Mouse (Mus musculus) heart, embryonic 16.5 days (tissue): Measurements from ENCODE around the gene Csdc2. TPM values are rescaled to one million over a fixed set of nuclear protein-coding genes. Genes with fewer than 3 reads are reported as not detected.

Experiments
- ATAC-seq: fragments of 200-750 bp; cut with Nextera tagmentation; replicated peaks from 2 replicates; pipeline ENCODE4 v1.8.0; 2017; ENCODE audit warnings: moderate number of reproducible peaks; ENCODE audit not compliant: insufficient read depth, low FRiP score; ENCODE audit errors: extremely low read depth
- H3K27ac ChIP-seq: fragments of 300-500 bp; sonication (generic); 2 replicates; pipeline ENCODE4 v1.5.1; 2014; ENCODE audit warnings: mild to moderate bottlenecking, low read length, control low read depth, moderate library complexity
- H3K27me3 ChIP-seq: fragments of 300-500 bp; sonication (generic); 2 replicates; pipeline ENCODE4 v1.6.1; 2014; ENCODE audit warnings: low read length, mixed read lengths; ENCODE audit not compliant: control insufficient read depth, insufficient read depth
- H3K36me3 ChIP-seq: fragments of 300-500 bp; sonication (generic); 2 replicates; pipeline ENCODE4 v1.6.1; 2014; ENCODE audit not compliant: control insufficient read depth, insufficient read depth
- H3K4me1 ChIP-seq: fragments of 300-500 bp; sonication (generic); 2 replicates; pipeline ENCODE4 v1.6.1; 2014; ENCODE audit warnings: low read length, mixed read lengths; ENCODE audit not compliant: control insufficient read depth, insufficient read depth
- H3K4me2 ChIP-seq: fragments of 300-500 bp; sonication (generic); 2 replicates; pipeline ENCODE4 v1.6.1; 2014; ENCODE audit warnings: low read depth, mild to moderate bottlenecking, control low read depth, low read length
- H3K4me3 ChIP-seq: fragments of 300-500 bp; sonication (generic); 2 replicates; pipeline ENCODE4 v1.5.1; 2014; ENCODE audit warnings: mild to moderate bottlenecking, control low read depth, low read length
- H3K9ac ChIP-seq: fragments of 300-500 bp; sonication (generic); 2 replicates; pipeline ENCODE4 v1.6.1; 2014; ENCODE audit warnings: low read length, control low read depth
- H3K9me3 ChIP-seq: fragments of 300-500 bp; sonication (generic); replicated peaks from 2 replicates; pipeline ENCODE4 v1.6.1; 2016; ENCODE audit warnings: low read length; ENCODE audit not compliant: control insufficient read depth
- whole genome bisulfite sequencing: fragments of 180-500 bp; shearing (Covaris S2); extraction: QIAGEN DNeasy Blood & Tissue Kit; methylation state at CpG from one replicate; pipeline ENCODE4 v1.1.7; 2014; 5-methylcytosine and 5-hydroxymethylcytosine counted together
- polyA plus RNA-seq: library from polyadenylated mRNA; unstranded; fragments of >200 nt; fragmentation: Nextera tagmentation; extraction: Ambion mirVana; gene quantifications from 2 replicates; pipeline ENCODE4 v1.2.1, GENCODE M21; 2015

The Csdc2 gene
- polyA plus RNA-seq, 1 experiment from 2014 or later, result 5.4 TPM

DNA sequence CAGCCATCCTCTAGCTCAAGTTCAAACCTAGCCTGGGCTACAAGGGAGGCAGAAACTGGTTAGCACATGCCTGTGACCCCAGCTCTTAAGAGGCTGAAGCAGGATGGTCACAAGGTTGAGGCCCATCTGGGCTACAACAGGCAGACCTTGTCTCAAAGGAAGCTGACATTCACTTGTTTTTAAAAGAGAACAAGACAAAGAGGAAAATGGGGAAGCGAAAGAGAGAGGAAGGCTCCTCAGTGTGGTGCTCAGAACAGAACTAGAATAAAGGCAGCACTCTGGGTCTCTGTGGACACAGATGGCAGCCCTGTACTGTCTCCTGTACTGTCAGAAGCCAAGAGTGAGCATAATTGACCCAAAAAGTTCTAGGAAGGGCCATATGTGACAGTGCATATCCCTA is 2.6 kb upstream of the Csdc2 start:
- Histone ChIP-seq H3K4me1 (peaks cover 17% of the 10 kb centered on the region), H3K9ac (no peak overlapping the region), H3K36me3 (no peaks in the 10 kb centered on the region), H3K27me3 (no peaks in the 10 kb centered on the region), H3K27ac (no peak overlapping the region), H3K4me3 (no peak overlapping the region), H3K9me3 (no peaks in the 10 kb centered on the region), H3K4me2 (no peak overlapping the region)
- no peak for ATAC-seq
- 100% methylated on average over 1 of the region's 1 CpGs for WGBS

DNA sequence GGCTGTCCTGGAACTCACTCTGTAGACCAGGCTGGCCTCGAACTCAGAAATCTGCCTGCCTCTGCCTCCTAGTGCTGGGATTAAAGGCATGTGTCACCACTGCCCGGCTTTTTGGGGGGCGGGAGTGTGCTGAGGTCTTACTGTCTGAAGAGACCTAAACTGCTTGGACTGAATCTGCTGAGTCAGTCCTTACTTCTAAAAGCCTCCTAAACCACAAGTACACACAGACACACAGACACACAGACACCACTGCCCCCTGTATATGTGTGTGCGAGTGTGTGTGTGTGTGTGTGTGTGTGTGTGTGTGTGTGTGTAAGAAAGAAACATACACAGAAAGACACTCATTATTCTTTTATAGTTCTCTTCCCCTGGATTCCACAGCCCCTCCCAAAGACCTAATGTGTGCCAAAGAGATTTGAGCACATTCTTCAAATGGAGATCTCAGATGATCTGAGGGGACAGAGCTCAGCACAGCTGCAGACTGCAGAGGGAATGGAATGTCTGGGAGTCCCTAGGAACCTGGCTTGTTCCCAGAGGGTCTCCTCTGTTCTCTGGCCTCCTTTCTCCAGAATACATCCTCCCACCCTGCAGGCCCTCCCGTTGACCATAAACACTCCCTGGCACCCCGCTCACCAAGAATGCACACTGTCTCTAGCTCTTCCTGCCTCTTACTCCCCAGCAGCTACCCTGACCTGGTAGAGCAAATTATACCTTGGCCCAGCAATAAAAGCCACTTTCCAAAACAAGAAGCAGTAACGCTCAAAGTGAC is 506 bp upstream of the Csdc2 start:
- H3K36me3 ChIP-seq, result no peaks in the 10 kb centered on the region
- no peaks in the 10 kb centered on the region for H3K27me3 ChIP-seq
- no peak for ATAC-seq
- H3K4me2 ChIP-seq, result peak overlapping the region; percentile 73
- H3K4me3 ChIP-seq, result peak overlapping the region; percentile 52
- 45% methylated on average over 7 of the region's 7 CpGs for WGBS
- no peaks in the 10 kb centered on the region for H3K9me3 ChIP-seq
- peak overlapping the region; percentile 35 for H3K27ac ChIP-seq
- peaks cover 17% of the 10 kb centered on the region for H3K4me1 ChIP-seq
- peak overlapping the region; percentile 62; the same call in 1 of the 2 replicates for H3K9ac ChIP-seq

DNA sequence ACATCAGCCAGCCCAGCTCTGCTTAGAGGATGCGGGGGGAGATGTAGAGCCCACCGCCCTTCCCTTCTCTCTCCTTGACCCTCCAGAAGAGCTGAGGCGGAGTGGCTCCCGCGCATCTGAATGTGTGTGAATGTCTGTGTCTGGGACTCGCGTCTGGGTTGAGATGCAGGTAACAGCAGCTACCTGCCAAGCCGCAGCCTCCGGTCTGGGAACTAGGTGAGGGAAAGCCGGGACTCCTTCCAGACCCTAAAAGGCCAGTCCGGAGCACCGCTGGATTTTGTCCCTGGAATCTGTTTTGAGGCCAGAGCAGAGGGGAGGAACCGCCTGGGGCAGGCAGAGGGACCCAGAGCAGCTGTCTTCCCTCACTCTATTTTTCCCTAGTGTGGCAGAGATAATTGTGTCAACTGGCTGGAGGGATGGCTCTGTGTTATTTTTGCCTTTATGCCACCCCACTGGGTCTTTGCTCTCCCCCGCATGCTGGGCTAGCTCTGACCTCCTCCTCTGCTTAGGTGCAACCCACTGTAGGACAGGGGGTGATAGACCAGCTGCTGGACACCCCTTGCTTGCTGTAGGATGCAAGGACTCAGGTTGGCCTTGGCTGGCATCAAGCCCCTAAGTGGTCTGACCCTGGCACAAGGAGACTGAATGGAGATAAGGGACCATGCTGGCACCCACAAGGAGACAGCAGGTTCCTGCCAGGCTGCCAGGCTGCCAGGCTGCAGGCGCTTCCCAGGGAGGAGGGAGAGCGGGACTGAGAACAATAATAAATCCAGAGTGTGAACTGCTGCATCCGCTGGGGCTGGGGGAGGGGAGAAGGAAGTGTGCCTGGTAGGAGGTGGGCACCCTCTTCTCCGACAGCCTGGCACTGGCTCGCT is 776 bp downstream of the Csdc2 start:
- peak; percentile 21; the same call in 1 of the 2 replicates for ATAC-seq
- H3K4me2 ChIP-seq, result peak overlapping the region; percentile 73
- 11% methylated on average over 19 of the region's 19 CpGs for WGBS
- no peaks in the 10 kb centered on the region for H3K27me3 ChIP-seq
- H3K27ac ChIP-seq, result peak overlapping the region; percentile 25; the same call in 1 of the 2 replicates
- H3K4me1 ChIP-seq, result peaks cover 17% of the 10 kb centered on the region
- peak overlapping the region; percentile 62 for H3K9ac ChIP-seq
- peak overlapping the region; percentile 52 for H3K4me3 ChIP-seq
- H3K36me3 ChIP-seq, result no peaks in the 10 kb centered on the region
- H3K9me3 ChIP-seq, result no peaks in the 10 kb centered on the region

DNA sequence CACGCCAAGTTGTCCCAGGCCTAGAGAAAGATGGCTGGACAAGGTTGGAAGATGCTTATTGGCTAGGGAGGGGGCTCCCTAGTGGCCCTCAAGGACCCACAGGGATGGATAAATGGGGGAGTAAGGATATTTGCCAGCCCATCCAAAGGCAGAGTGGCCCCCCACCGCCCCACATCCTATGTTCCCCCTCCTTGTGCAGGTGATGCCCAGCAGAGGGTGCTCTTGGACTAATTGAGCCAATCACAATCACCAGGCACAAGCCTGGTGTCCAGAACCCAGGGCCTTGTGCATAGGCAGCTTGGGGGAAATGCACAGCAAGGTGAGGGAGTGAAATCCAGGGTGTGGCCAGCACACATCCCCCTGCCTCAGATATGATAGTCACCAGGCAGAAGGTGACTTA is 1.7 kb downstream of the Csdc2 start:
- no peaks in the 10 kb centered on the region for H3K36me3 ChIP-seq
- 40% methylated on average over 2 of the region's 2 CpGs for WGBS
- no peak overlapping the region for H3K4me3 ChIP-seq
- no peak for ATAC-seq
- H3K4me1 ChIP-seq, result peaks cover 17% of the 10 kb centered on the region
- no peak overlapping the region for H3K27ac ChIP-seq
- H3K9me3 ChIP-seq, result no peaks in the 10 kb centered on the region
- no peak overlapping the region for H3K9ac ChIP-seq
- no peak overlapping the region for H3K4me2 ChIP-seq
- H3K27me3 ChIP-seq, result no peaks in the 10 kb centered on the region

DNA sequence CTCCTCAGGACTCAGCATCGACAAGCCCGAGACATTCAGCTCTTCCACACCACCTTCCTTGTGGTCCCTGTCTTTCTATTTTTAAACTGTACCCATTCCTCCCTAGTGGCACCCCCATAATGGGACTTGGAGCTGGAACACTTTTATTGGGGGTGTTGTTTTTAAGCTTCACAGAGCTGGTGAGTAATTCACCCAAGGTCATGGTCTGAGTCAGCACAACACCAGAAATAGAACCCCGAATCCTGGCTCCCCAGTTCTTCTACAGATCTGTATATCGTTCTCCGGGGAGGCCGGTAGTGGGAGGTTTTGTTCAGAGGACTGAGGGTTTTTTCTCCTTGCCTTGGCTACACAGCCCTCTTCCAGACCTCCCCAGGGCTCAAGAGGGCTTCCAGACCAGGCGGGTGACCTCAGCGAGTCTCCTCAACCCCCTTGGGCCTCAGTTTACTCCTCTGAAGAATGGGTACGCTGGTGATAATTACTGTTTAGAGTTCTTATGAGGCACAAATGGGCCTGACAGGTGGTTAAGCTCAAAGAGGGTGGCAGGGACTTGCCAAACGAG is 2.7 kb downstream of the Csdc2 start:
- WGBS, result 83% methylated on average over 10 of the region's 10 CpGs
- H3K4me2 ChIP-seq, result no peak overlapping the region

DNA sequence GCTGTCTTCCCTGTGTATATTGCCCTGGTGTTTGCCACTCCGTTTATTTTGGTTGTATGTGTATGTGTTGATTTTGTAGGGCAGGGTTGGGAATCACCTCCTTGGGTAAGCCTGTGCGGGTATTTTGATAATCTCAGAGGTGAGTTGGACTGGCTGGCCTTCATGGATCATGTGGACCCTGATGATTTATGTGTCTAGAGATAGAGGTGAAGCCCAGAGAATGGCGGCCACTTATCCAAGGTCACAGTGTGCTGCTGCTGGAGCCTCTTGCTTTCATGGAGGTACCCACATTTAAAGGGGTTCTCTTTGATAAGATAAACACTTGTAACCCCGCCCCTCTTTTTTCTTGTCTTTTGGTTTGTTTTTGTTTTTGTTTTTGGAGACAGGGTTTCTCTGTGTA is 3.2 kb downstream of the Csdc2 start:
- WGBS, result 77% methylated on average over 4 of the region's 4 CpGs
- Histone ChIP-seq H3K9me3 (no peaks in the 10 kb centered on the region), H3K4me3 (no peak overlapping the region), H3K27ac (no peak overlapping the region), H3K9ac (no peak overlapping the region), H3K36me3 (no peaks in the 10 kb centered on the region), H3K27me3 (no peaks in the 10 kb centered on the region), H3K4me2 (no peak overlapping the region), H3K4me1 (peaks cover 17% of the 10 kb centered on the region)
- ATAC-seq, result no peak

More for the DNA sequence above, 2.7 kb downstream of the Csdc2 start:
- H3K9me3 ChIP-seq, result no peaks in the 10 kb centered on the region
- no peaks in the 10 kb centered on the region for H3K27me3 ChIP-seq
- no peak overlapping the region for H3K4me3 ChIP-seq
- no peaks in the 10 kb centered on the region for H3K36me3 ChIP-seq
- H3K4me1 ChIP-seq, result peaks cover 17% of the 10 kb centered on the region
- no peak for ATAC-seq
- H3K9ac ChIP-seq, result no peak overlapping the region
- no peak overlapping the region for H3K27ac ChIP-seq

DNA sequence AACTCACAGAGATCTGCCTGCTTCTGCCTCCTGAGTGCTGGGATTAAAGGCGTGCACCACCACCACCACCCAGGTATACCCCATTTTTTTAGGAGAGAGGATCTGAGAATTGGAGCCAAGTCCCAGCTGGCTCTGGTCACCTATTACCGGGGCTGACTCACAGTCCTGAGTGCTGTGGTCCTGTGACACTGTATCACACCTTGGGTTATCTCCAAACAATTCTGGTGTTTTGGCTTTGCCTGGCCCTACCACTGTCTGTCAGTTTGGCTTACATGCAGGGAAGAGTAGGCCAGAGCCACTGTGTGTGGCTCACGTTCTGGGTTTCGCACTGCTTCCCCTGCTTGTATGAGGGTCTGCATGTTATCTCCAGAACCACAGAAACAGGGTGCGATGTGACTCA is 3.7 kb downstream of the Csdc2 start:
- no peak for ATAC-seq
- H3K9ac ChIP-seq, result no peak overlapping the region
- H3K4me3 ChIP-seq, result no peak overlapping the region
- no peaks in the 10 kb centered on the region for H3K9me3 ChIP-seq
- WGBS, result 82% methylated on average over 5 of the region's 5 CpGs
- H3K4me1 ChIP-seq, result peaks cover 17% of the 10 kb centered on the region
- no peaks in the 10 kb centered on the region for H3K36me3 ChIP-seq
- H3K4me2 ChIP-seq, result no peak overlapping the region
- H3K27ac ChIP-seq, result no peak overlapping the region
- H3K27me3 ChIP-seq, result no peaks in the 10 kb centered on the region

DNA sequence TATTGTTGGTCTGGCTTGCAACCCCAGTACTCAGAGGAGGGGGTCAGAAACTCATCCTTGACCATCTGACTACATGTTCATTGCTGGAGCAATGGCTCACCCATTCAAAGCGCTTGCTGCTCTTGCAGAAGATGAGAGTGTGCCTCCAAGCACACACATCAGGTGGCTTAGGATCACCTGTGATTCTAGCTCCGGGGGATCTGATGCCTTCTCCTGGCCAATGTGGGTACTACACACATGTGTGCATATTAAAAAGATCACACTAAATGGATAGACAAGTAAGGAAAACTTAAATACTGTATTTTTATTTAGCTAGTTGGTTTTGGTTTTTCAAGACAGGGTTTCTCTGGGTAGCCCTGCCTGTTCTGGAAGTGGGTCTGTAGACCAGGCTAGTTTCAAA is 4.5 kb downstream of the Csdc2 start:
- Histone ChIP-seq H3K27me3 (no peaks in the 10 kb centered on the region), H3K27ac (no peak overlapping the region), H3K36me3 (no peaks in the 10 kb centered on the region), H3K9ac (no peak overlapping the region), H3K4me2 (no peak overlapping the region), H3K4me3 (no peak overlapping the region), H3K9me3 (no peaks in the 10 kb centered on the region), H3K4me1 (peaks cover 17% of the 10 kb centered on the region)
- no peak for ATAC-seq
- WGBS, result 88% methylated on average over 2 of the region's 2 CpGs
